Mouse (Mus musculus) lung, adult 2 months (tissue): ENCODE results near the gene Gdf7. TPM values are rescaled to one million over a fixed set of nuclear protein-coding genes. Genes with fewer than 3 reads are reported as not detected.
A peak's percentile ranks its signal among the peaks of the same experiment; 100 is the strongest.

Source experiments
- DNase-seq: peaks from one replicate; pipeline ENCODE4 v3.0.0; 2022
- H3K4me1 ChIP-seq: fragments of 200-500 bp; 2 replicates; pipeline ENCODE4 v1.6.1; 2011; ENCODE audit warnings: low read length; ENCODE audit not compliant: control insufficient read depth, insufficient read depth
- H3K4me3 ChIP-seq: fragments of 200-500 bp; replicated peaks from 2 replicates; pipeline ENCODE3; 2011; ENCODE audit warnings: low read depth, mild to moderate bottlenecking, control low read depth, low read length; ENCODE audit errors: extremely low read depth
- CTCF ChIP-seq: fragments of 200-500 bp; IDR thresholded peaks from 2 replicates; pipeline ENCODE4 v1.5.1; 2011; ENCODE audit warnings: mild to moderate bottlenecking, low read length, control low read depth; ENCODE audit not compliant: insufficient read depth
- POLR2A ChIP-seq: fragments of 200-500 bp; IDR thresholded peaks from 2 replicates; pipeline ENCODE4 v1.6.1; 2011; ENCODE audit warnings: low read depth, mild to moderate bottlenecking, control low read depth, low read length, borderline replicate concordance; ENCODE audit errors: extremely low read depth
- WGBS: fragments of 180-500 bp; shearing (Covaris S2); methylation state at CpG from one replicate; pipeline ENCODE4 v1.1.7; 2018; 5-methylcytosine and 5-hydroxymethylcytosine counted together
- polyA plus RNA-seq: library from polyadenylated mRNA; depleted of rRNA; stranded (reverse); fragments of >200 nt; gene quantifications from 2 replicates; pipeline ENCODE4 v1.2.3, GENCODE M21; 2012

The Gdf7 gene
- polyA plus RNA-seq, 1 experiment: 0.24 TPM

DNA sequence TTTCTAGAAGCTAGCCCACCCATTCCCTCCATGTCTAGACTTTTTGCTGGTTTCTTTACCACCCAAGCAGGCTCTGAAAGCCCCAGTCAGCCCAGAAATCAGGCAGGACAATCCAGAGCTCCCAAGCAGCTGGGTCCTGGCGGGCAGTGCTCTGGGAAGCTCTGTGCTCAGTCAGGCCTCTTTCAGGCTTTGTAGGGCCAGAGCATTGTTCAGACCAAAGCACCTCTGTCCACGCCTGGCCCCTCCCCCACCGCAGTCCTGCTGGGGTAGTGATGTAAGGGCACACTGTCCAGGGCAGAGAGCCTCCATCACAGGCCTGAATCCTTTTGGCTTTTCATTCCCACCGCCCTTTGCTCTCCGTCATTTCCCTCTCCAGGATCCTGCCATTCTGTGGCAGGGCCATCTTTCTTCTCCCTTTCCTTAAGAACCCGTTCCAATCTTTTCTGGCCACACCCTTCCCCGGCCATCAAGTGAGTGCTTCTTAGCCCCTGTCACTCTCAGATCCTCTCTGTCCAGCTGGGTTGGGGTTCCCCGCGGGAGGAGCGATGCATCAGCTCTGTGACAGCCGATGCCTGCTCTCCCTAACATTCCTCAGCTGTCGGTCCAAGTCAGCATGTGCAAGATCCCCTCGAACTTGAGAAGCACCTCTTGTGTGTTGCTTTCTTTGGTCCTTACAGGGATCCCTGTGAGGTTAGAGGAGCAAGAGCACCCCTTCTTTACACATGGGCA lies 38.0 kb upstream of the Gdf7 start:
- peaks cover 10% of the 10 kb centered on the region for H3K4me1 ChIP-seq
- DNase-seq: no peak
- TF ChIP-seq CTCF: no peak
- TF ChIP-seq POLR2A: no peak
- WGBS: 55% methylated on average over 13 of the region's 13 CpGs
- H3K4me3 ChIP-seq: no peak overlapping the region

GRCm38 (mm10) chr12:8338918-8339317 lies 37.2 kb upstream of the Gdf7 start:
- no peak for DNase-seq
- 82% methylated on average over 8 of the region's 8 CpGs for WGBS
- TF ChIP-seq POLR2A (no peak), CTCF (no peak)
- peaks cover 6% of the 10 kb centered on the region for H3K4me1 ChIP-seq
- H3K4me3 ChIP-seq: no peak overlapping the region

GRCm38 (mm10) chr12:8338491-8338890 lies 36.7 kb upstream of the Gdf7 start:
- no peak for DNase-seq
- 27% methylated on average over 4 of the region's 4 CpGs for WGBS
- H3K4me3 ChIP-seq: no peak overlapping the region
- TF ChIP-seq CTCF: no peak
- no peak for TF ChIP-seq POLR2A
- peaks cover 6% of the 10 kb centered on the region for H3K4me1 ChIP-seq

- no peak for DNase-seq
- 52% methylated on average over 12 of the region's 12 CpGs for WGBS
These were observed 35.7 kb upstream of the Gdf7 start for GRCm38 (mm10) chr12:8337286-8338060.

DNA sequence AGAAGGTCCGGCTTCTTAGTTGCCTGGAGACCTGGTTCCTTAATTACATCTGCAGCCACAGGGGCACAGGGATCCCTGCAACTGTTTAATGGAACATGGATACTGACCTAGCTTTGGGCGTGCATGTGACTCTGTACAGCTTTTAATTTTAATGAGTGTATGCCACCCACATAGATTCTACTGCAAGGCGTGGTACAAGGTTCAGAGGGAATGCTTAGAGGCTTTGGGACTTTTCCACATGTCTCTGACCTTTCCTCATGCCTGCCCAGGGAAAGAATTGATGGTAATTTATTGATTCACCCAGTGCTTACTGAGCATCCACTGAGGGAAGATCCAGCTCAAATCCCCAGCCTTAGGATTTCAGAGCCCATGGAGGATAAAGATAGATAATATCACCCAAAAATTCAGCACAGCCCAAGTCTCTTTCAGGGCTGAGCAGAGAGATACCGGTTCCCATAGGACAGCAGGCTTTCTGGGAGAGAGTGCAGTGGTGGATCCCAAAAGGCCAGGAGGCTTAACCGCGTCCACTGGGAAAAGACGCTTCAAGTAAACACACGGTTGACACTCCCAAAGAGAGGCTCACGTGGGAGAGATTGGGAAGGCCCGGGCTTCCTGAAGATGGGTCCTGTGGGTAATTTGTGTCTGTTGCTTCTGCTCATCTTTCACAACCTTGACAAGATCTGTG lies 35.0 kb upstream of the Gdf7 start:
- peaks cover 6% of the 10 kb centered on the region for H3K4me1 ChIP-seq
- no peak for DNase-seq

More at GRCm38 (mm10) chr12:8337286-8338060, 35.7 kb upstream of the Gdf7 start:
- TF ChIP-seq POLR2A: no peak
- peak; percentile 16; the same call in 1 of the 2 replicates for TF ChIP-seq CTCF
- Histone ChIP-seq H3K4me3 (no peak overlapping the region), H3K4me1 (peaks cover 6% of the 10 kb centered on the region)

GRCm38 (mm10) chr12:8335503-8335902 lies 33.7 kb upstream of the Gdf7 start:
- H3K4me3 ChIP-seq: no peak overlapping the region
- WGBS: 84% methylated on average over 2 of the region's 2 CpGs
- H3K4me1 ChIP-seq: peaks cover 6% of the 10 kb centered on the region
- TF ChIP-seq CTCF: no peak
- no peak for TF ChIP-seq POLR2A
- DNase-seq: no peak

More for the DNA sequence above, 35.0 kb upstream of the Gdf7 start:
- H3K4me3 ChIP-seq: no peak overlapping the region
- TF ChIP-seq CTCF (no peak), POLR2A (no peak)
- 65% methylated on average over 10 of the region's 10 CpGs for WGBS

- no peak for DNase-seq
- 60% methylated on average over 4 of the region's 4 CpGs for WGBS
- Histone ChIP-seq H3K4me3 (no peak overlapping the region), H3K4me1 (peaks cover 6% of the 10 kb centered on the region)
- TF ChIP-seq CTCF (no peak), POLR2A (no peak)
These were observed 32.5 kb upstream of the Gdf7 start for GRCm38 (mm10) chr12:8334261-8334660.

DNA sequence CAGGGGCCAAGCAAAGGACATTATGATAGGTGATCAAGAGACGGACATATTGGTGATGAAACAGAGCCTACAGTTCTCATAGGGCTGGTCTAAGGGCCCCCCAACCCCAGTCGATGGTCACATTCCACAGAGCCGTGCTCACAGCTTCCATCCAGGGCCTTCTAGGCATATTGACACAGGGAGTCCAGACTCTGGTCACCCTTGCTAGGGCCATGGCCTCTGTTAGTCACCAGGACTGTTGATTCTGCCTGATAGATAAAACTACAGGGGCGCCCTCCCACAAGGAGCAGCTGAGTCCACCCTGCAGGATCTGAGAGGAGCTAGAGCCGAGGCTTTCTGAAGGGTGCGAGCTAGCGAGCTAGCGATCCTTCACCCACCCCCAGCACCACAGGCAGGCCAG lies 31.9 kb upstream of the Gdf7 start:
- 82% methylated on average over 8 of the region's 8 CpGs for WGBS
- no peak for DNase-seq

DNA sequence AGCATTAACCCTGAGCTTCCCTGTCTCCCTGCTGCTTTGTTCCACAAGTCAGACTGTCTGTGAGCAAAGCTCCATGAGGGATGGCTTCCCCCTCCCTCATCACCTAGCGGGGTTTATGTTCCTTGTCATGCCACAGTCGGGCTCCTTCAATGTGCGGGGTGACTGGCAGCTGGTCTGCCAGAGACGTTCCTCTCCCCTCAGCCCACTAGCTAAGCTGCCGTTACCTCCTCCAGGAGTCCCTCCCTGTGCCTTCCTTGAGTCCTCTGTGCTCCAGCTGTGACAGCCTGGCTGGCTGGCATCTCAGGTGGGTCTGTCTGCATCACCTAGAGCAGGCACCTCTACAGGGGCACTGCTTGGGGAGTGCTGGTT lies 30.4 kb upstream of the Gdf7 start:
- no peak for DNase-seq
- Histone ChIP-seq H3K4me3 (no peak overlapping the region), H3K4me1 (peaks cover 6% of the 10 kb centered on the region)
- TF ChIP-seq POLR2A: no peak
- no peak for TF ChIP-seq CTCF
- WGBS: 77% methylated on average over 5 of the region's 5 CpGs

More for the DNA sequence above, 31.9 kb upstream of the Gdf7 start:
- Histone ChIP-seq H3K4me3 (no peak overlapping the region), H3K4me1 (peaks cover 6% of the 10 kb centered on the region)
- TF ChIP-seq POLR2A (no peak), CTCF (no peak)
